Comparison of ENCODE assay signal across 8 mouse cellular contexts in the genomic region with DNA sequence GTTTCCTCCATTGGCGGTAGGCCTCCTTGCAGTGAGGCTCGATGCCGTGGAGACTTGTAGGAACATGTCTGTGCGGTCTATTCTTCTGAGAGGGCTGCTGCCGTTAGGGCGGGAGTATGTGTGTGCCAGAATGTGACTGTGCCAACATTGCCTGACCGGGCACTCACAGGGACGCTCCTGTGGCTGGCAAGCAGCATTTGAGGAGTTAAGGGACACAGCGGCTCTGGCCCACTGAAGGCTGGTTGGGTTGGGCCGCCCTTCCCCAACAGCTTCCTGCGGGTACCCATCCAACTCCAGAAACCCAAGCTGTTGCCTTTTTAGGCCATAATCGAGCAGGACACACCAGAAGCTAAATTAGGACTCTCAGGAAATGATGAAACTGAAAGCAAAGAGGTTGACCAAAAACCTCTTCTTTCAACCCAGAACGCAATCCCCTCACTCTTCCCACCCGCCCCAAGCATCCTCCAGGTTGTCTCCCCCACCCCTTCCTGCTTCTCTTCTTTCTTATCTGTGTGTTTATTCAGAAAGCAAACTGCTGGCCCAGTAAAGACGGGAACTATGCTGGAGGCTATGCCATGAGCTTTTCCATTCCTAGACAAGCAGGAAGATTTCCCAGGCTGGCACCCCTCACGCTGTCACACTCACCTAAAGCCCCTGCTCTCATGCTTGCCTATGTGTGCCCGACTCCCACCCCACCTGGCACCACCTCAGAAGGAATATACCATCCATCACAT. TPM values are rescaled to one million over a fixed set of nuclear protein-coding genes. Genes with fewer than 3 reads are reported as not detected.
A peak's percentile ranks its signal among the peaks of the same experiment; 100 is the strongest.
DNase-seq lines count a peak whose midpoint lies in the region; ATAC-seq lines count a peak whose summit lies in the region.

No protein-coding gene starts in this region.

- H3K4me2 ChIP-seq in hindbrain, embryonic 15.5 days: no peak overlapping the region
- H3K4me2 ChIP-seq in hindbrain, embryonic 11.5 days (replicated peaks; ENCODE audit: low read depth, low read length): no peak overlapping the region
- no peak overlapping the region for H3K4me2 ChIP-seq in forebrain, embryonic 15.5 days (replicated peaks)
- H3K4me2 ChIP-seq in intestine, embryonic 15.5 days (replicated peaks): peak overlapping the region; percentile 7; the same call in 1 of the 2 replicates

- H3K4me1 ChIP-seq in hindbrain, embryonic 15.5 days (replicated peaks): peaks cover 45% of the 10 kb centered on the region
- H3K4me1 ChIP-seq in hindbrain, embryonic 11.5 days (replicated peaks; ENCODE audit: control insufficient read depth, insufficient read depth, low read length): no peaks in the 10 kb centered on the region
- H3K4me1 ChIP-seq in forebrain, embryonic 15.5 days: peaks cover 45% of the 10 kb centered on the region
- peaks cover 77% of the 10 kb centered on the region for H3K4me1 ChIP-seq in intestine, embryonic 15.5 days (replicated peaks)

- H3K4me3 ChIP-seq in hindbrain, embryonic 15.5 days: no peak overlapping the region
- H3K4me3 ChIP-seq in hindbrain, embryonic 11.5 days (ENCODE audit: low read depth, low read length): no peak overlapping the region
- H3K4me3 ChIP-seq in forebrain, embryonic 15.5 days: no peak overlapping the region
- no peak overlapping the region for H3K4me3 ChIP-seq in intestine, embryonic 15.5 days (replicated peaks)

- no peak for DNase-seq in hindbrain, embryonic 11.5 days (ENCODE audit: low spot score)
- peak; percentile 92 for DNase-seq in Muller cell, postnatal 12 days (ENCODE audit: inconsistent ontology term)
- peak; percentile 66 for DNase-seq in lung, postnatal 25 days (ENCODE audit: low spot score)
- DNase-seq in thymus, postnatal 36 days: no peak

- 68% methylated on average over 17 of the region's 17 CpGs for WGBS in hindbrain, embryonic 15.5 days
- WGBS in hindbrain, embryonic 11.5 days: 82% methylated on average over 17 of the region's 17 CpGs
- 64% methylated on average over 17 of the region's 17 CpGs for WGBS in forebrain, embryonic 15.5 days
- 53% methylated on average over 17 of the region's 17 CpGs for WGBS in intestine, embryonic 15.5 days

- no peak overlapping the region for H3K9ac ChIP-seq in hindbrain, embryonic 15.5 days
- H3K9ac ChIP-seq in hindbrain, embryonic 11.5 days (ENCODE audit: low read depth, low read length): no peak overlapping the region
- no peak overlapping the region for H3K9ac ChIP-seq in forebrain, embryonic 15.5 days (replicated peaks)
- H3K9ac ChIP-seq in intestine, embryonic 15.5 days: 0 out of 2 replicates have a peak overlapping the region, but pooled peaks have one; percentile 22

- H3K9me3 ChIP-seq in hindbrain, embryonic 15.5 days: no peaks in the 10 kb centered on the region
- H3K9me3 ChIP-seq in hindbrain, embryonic 11.5 days (ENCODE audit: control insufficient read depth, low read length): no peaks in the 10 kb centered on the region
- no peaks in the 10 kb centered on the region for H3K9me3 ChIP-seq in forebrain, embryonic 15.5 days
- no peaks in the 10 kb centered on the region for H3K9me3 ChIP-seq in intestine, embryonic 15.5 days

- 0 out of 2 replicates have a peak overlapping the region, but pooled peaks have one; percentile 6 for H3K27ac ChIP-seq in hindbrain, embryonic 15.5 days (replicated peaks)
- no peak overlapping the region for H3K27ac ChIP-seq in hindbrain, embryonic 11.5 days (ENCODE audit: low read depth, low read length)
- peak overlapping the region; percentile 52 for H3K27ac ChIP-seq in forebrain, embryonic 15.5 days (replicated peaks)
- peak overlapping the region; percentile 68 for H3K27ac ChIP-seq in intestine, embryonic 15.5 days

- ATAC-seq in hindbrain, embryonic 15.5 days (ENCODE audit: low FRiP score, low read depth): no peak
- no peak for ATAC-seq in hindbrain, embryonic 11.5 days (ENCODE audit: low FRiP score)
- ATAC-seq in forebrain, embryonic 15.5 days (replicated peaks): 0 out of 2 replicates have a peak, but pooled peaks have one; percentile 41
- no peak for ATAC-seq in intestine, embryonic 15.5 days
- ATAC-seq in monocyte, adult 5-6 weeks (replicated peaks; ENCODE audit: insufficient number of reproducible peaks, low FRiP score, low TSS enrichment, poor library complexity, severe bottlenecking): no peak

- no peaks in the 10 kb centered on the region for H3K27me3 ChIP-seq in hindbrain, embryonic 15.5 days
- H3K27me3 ChIP-seq in hindbrain, embryonic 11.5 days (ENCODE audit: control insufficient read depth, insufficient read depth, low read length): no peaks in the 10 kb centered on the region
- H3K27me3 ChIP-seq in forebrain, embryonic 15.5 days: no peaks in the 10 kb centered on the region
- no peaks in the 10 kb centered on the region for H3K27me3 ChIP-seq in intestine, embryonic 15.5 days (replicated peaks)

- H3K36me3 ChIP-seq in hindbrain, embryonic 15.5 days: no peaks in the 10 kb centered on the region
- H3K36me3 ChIP-seq in hindbrain, embryonic 11.5 days (ENCODE audit: control insufficient read depth, insufficient read depth, low read length): no peaks in the 10 kb centered on the region
- peaks cover 6% of the 10 kb centered on the region; the same call in 1 of the 2 replicates for H3K36me3 ChIP-seq in forebrain, embryonic 15.5 days
- peaks cover 15% of the 10 kb centered on the region for H3K36me3 ChIP-seq in intestine, embryonic 15.5 days

RNA-seq across cellular contexts. Expression of a gene that starts 25.9 kb away (rescaled TPM):
- polyA plus RNA-seq in hindbrain, embryonic 15.5 days (2015; fragmentation: Nextera tagmentation; extraction: Ambion mirVana): 11.8 and 12.0 TPM in 2 replicates
- 20.7 and 29.8 TPM in 2 replicates for polyA plus RNA-seq in hindbrain, embryonic 11.5 days (2014; fragmentation: Nextera tagmentation; extraction: Ambion mirVana)
- 12.3 and 12.4 TPM in 2 replicates for polyA plus RNA-seq in forebrain, embryonic 15.5 days (2015; fragmentation: Nextera tagmentation; extraction: Ambion mirVana)
- polyA plus RNA-seq in intestine, embryonic 15.5 days (2015; fragmentation: Nextera tagmentation; extraction: Ambion mirVana): 51.6 and 52.9 TPM in 2 replicates
- 908 to 1,221 TPM (median 925 TPM) in 3 replicates for total RNA-seq in monocyte, adult 5-6 weeks (2017)

RNA-seq across cellular contexts. Expression of a gene that starts 59.2 kb away (rescaled TPM):
- polyA plus RNA-seq in hindbrain, embryonic 15.5 days (2015; fragmentation: Nextera tagmentation; extraction: Ambion mirVana): 0.22 and 0.25 TPM in 2 replicates
- polyA plus RNA-seq in hindbrain, embryonic 11.5 days (2014; fragmentation: Nextera tagmentation; extraction: Ambion mirVana): 0.06 and 0.20 TPM in 2 replicates
- polyA plus RNA-seq in forebrain, embryonic 15.5 days (2015; fragmentation: Nextera tagmentation; extraction: Ambion mirVana): 0.20 TPM in 1 of 2 replicates, not detected in the other
- polyA plus RNA-seq in intestine, embryonic 15.5 days (2015; fragmentation: Nextera tagmentation; extraction: Ambion mirVana): 0.18 and 0.35 TPM in 2 replicates
- 2.9 to 6.6 TPM (median 4.8 TPM) in 3 replicates for total RNA-seq in monocyte, adult 5-6 weeks (2017)

Comparison
In these comparisons a context has a peak if more than half of its experiments do, and no peak if none do; other contexts are left out.
1. DNase-seq: peak in Muller cell, postnatal 12 days (single experiment) and lung, postnatal 25 days (single experiment); none in hindbrain, embryonic 11.5 days (single experiment) and thymus, postnatal 36 days (0 of 2).